Mouse (Mus musculus): ENCODE measurements around the gene Rps6ka5. TPM values are rescaled to one million over a fixed set of nuclear protein-coding genes. Genes with fewer than 3 reads are reported as not detected.

Rps6ka5 gene
- polyA plus RNA-seq, 1 experiment: 1.1 TPM

DNA sequence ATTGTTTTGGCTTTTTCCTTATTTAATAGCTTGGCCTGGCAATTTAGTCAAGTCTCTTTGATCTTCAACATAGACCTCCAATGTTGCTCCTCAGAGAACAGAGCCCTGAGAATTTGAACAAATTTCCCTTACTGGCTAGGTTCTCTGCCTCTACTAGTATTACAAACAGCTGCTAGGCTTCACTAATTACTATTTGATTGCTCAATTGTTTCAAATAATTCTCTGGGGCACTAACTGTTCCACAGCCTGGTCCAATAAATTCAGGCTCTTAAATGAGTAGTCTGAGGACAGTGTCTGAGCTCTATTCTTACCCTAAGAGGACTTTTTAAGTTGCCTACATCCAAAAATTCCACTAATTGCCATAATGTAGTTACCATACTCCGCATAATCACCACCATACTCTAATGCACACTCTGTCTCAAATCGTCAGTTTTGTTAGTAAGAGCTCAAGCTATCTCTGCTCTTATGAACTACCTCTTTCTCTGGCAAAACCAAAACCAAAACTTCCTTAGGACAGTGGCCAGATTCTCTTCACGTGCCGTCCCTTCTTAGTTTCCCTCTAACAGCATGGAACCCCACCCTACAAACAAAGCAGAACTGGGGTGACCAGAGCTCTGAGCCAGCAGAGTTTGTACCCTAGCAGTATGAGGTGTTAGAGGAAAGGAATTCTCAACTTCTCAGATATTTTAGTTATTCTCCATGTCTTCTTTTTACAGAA lies 100.4 kb downstream of the Rps6ka5 start:
- TF ChIP-seq CTCF (conservative IDR thresholded peaks at IDR 0.05; ENCODE audit: insufficient read depth, insufficient read length, low read depth, low read length): no peak
- peaks cover 6% of the 10 kb centered on the region; the same call in 1 of the 2 replicates for H3K4me1 ChIP-seq (ENCODE audit: control insufficient read depth, insufficient read depth, low read length)
- peak; percentile 27 for DNase-seq
- no peaks in the 10 kb centered on the region for H3K27me3 ChIP-seq (replicated peaks; ENCODE audit: control insufficient read depth, insufficient read depth, low read length)
- no peak overlapping the region for H3K4me3 ChIP-seq (ENCODE audit: insufficient read depth, low read depth, low read length)
- WGBS: 69% methylated on average over 4 of the region's 4 CpGs
- peak overlapping the region; percentile 68; the same call in 1 of the 2 replicates for H3K27ac ChIP-seq (ENCODE audit: insufficient read depth, low read depth, low read length)
- no peaks in the 10 kb centered on the region for H3K36me3 ChIP-seq (ENCODE audit: control insufficient read depth, insufficient read depth, low read length)

DNA sequence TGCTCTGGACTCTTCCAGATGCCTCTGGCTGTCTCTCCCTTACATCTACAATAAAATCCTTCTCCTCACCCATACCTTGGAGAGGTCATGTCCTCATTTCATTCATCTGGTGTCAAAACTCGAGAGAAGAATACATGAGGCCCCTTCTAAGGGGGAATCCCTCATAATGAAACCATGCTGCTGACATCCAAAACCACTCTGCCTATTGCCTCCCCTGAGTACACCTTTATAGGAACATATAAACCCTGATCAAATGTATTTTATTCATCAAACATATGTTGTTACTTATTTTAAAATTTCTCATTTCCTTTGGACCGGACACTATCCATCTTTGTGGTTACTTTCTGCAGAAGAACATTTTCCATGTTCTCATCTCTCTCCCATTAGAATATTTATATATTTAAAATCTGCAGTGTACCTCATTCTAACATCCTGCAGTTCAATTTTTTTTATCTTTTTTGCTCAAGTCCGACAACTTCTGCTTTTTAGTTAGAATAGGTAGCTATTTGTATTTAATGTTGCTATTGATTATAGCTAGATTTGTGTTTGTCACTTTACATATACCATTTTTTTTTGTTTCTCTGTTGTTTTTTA lies 101.8 kb downstream of the Rps6ka5 start:
- no peak for DNase-seq
- no peaks in the 10 kb centered on the region for H3K27me3 ChIP-seq (replicated peaks; ENCODE audit: control insufficient read depth, insufficient read depth, low read length)
- H3K36me3 ChIP-seq (ENCODE audit: control insufficient read depth, insufficient read depth, low read length): no peaks in the 10 kb centered on the region
- peaks cover 6% of the 10 kb centered on the region; the same call in 1 of the 2 replicates for H3K4me1 ChIP-seq (ENCODE audit: control insufficient read depth, insufficient read depth, low read length)
- no peak overlapping the region for H3K27ac ChIP-seq (ENCODE audit: insufficient read depth, low read depth, low read length)
- no peak overlapping the region for H3K4me3 ChIP-seq (ENCODE audit: insufficient read depth, low read depth, low read length)
- TF ChIP-seq POLR2A (IDR thresholded peaks at IDR 0.05; ENCODE audit: low read depth, low read length) (no peak), CTCF (conservative IDR thresholded peaks at IDR 0.05; ENCODE audit: insufficient read depth, insufficient read length, low read depth, low read length) (no peak)
- 81% methylated on average over 3 of the region's 3 CpGs for WGBS

DNA sequence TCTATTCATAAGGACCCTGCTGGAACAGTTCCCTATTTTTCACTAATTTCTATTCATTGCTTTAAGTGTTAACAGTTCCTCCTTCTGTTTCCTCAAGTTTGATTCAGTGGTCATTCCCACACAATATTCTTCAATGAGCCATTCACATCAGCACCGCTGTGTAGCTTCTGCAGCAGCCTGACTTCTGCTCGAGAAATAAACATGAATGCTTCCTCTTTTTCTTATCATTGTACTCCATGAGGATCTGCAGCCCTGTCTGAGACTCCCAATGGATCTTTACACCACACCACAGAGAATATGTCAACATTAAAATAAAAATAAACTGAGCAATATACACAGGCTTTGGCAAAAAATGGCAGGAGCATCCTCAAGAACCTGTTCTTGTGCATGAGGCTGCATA lies 111.5 kb downstream of the Rps6ka5 start:
- Histone ChIP-seq H3K4me3 (ENCODE audit: insufficient read depth, low read depth, low read length) (no peak overlapping the region), H3K27me3 (replicated peaks; ENCODE audit: control insufficient read depth, insufficient read depth, low read length) (no peaks in the 10 kb centered on the region), H3K4me1 (ENCODE audit: control insufficient read depth, insufficient read depth, low read length) (no peaks in the 10 kb centered on the region), H3K27ac (ENCODE audit: insufficient read depth, low read depth, low read length) (no peak overlapping the region), H3K36me3 (ENCODE audit: control insufficient read depth, insufficient read depth, low read length) (no peaks in the 10 kb centered on the region)
- TF ChIP-seq CTCF (conservative IDR thresholded peaks at IDR 0.05; ENCODE audit: insufficient read depth, insufficient read length, low read depth, low read length) (no peak), POLR2A (IDR thresholded peaks at IDR 0.05; ENCODE audit: low read depth, low read length) (no peak)
- WGBS: 85% methylated on average over 2 of the region's 2 CpGs
- DNase-seq: no peak

DNA sequence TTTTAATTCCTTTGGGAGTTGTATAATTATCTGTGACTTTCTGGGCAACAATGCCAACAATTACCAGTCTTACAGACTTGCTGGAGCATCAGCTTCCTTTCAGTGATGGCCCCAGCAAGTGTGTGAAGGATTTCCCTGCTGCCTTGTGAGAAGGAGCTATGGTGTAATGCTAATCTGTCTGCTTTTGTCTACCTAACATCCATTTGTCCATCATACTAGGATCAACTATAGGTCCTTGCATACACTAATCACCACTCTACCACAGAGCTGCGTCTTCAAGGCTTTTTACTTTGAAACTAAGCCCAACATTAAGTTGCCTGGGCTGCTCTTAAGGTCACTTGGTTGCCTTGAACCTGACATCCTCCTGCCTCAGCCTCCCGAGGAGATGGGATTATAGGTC lies 112.9 kb downstream of the Rps6ka5 start:
- Histone ChIP-seq H3K4me3 (ENCODE audit: insufficient read depth, low read depth, low read length) (no peak overlapping the region), H3K36me3 (ENCODE audit: control insufficient read depth, insufficient read depth, low read length) (no peaks in the 10 kb centered on the region)
- WGBS: 80% methylated on average over 2 of the region's 2 CpGs

DNA sequence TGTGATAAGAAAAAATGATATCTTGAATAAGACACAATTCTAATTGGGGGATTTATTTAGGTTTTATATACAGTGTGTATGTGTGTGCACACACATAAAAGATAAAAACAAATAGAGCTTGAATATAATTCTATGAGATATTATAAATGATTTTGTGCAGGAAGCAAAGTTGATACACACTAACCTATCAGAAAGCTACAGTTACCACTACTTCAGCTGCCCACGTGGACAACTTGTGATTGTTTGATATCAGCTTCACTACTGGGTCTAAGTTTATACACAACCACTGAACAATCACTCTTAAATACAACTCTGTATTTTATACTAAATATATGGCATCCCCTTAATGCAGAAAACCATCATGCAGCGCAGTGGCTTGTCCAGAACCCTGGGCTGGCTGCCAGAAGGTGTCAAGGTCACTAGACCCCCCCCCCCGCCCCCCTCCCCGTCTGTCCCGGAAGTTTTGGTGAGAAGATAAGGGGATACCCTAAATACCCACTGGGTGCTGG lies 113.5 kb downstream of the Rps6ka5 start:
- H3K36me3 ChIP-seq (ENCODE audit: control insufficient read depth, insufficient read depth, low read length): no peaks in the 10 kb centered on the region
- 57% methylated on average over 5 of the region's 5 CpGs for WGBS
- H3K4me1 ChIP-seq (ENCODE audit: control insufficient read depth, insufficient read depth, low read length): no peaks in the 10 kb centered on the region
- no peak overlapping the region for H3K4me3 ChIP-seq (ENCODE audit: insufficient read depth, low read depth, low read length)
- no peak for TF ChIP-seq POLR2A (IDR thresholded peaks at IDR 0.05; ENCODE audit: low read depth, low read length)
- TF ChIP-seq CTCF (conservative IDR thresholded peaks at IDR 0.05; ENCODE audit: insufficient read depth, insufficient read length, low read depth, low read length): no peak
- no peak overlapping the region for H3K27ac ChIP-seq (ENCODE audit: insufficient read depth, low read depth, low read length)
- no peaks in the 10 kb centered on the region for H3K27me3 ChIP-seq (replicated peaks; ENCODE audit: control insufficient read depth, insufficient read depth, low read length)
- no peak for DNase-seq

More for the DNA sequence above, 112.9 kb downstream of the Rps6ka5 start:
- no peak overlapping the region for H3K27ac ChIP-seq (ENCODE audit: insufficient read depth, low read depth, low read length)
- DNase-seq: no peak
- TF ChIP-seq CTCF (conservative IDR thresholded peaks at IDR 0.05; ENCODE audit: insufficient read depth, insufficient read length, low read depth, low read length) (no peak), POLR2A (IDR thresholded peaks at IDR 0.05; ENCODE audit: low read depth, low read length) (no peak)
- H3K27me3 ChIP-seq (replicated peaks; ENCODE audit: control insufficient read depth, insufficient read depth, low read length): no peaks in the 10 kb centered on the region
- no peaks in the 10 kb centered on the region for H3K4me1 ChIP-seq (ENCODE audit: control insufficient read depth, insufficient read depth, low read length)

DNA sequence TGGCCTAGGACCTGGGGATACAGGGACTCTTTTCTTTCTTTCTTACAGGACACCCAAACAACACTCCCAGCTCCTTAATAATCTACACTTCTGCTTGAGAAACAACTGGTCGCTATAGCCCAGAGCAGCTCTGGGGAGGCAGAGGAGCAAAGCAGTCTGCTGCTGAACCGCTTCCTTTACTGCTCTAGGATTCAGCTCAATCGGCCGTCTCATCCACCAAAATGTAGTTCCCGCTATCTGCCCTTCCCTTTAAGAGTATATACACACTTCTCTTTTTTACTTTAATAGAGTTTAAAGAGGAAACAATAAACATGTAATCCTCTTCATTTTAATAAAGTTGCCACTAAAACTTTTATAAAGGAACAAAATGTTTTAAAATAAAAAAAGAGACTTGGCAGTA lies 117.0 kb downstream of the Rps6ka5 start:
- Histone ChIP-seq H3K4me3 (ENCODE audit: insufficient read depth, low read depth, low read length) (no peak overlapping the region), H3K27me3 (replicated peaks; ENCODE audit: control insufficient read depth, insufficient read depth, low read length) (no peaks in the 10 kb centered on the region), H3K36me3 (ENCODE audit: control insufficient read depth, insufficient read depth, low read length) (no peaks in the 10 kb centered on the region), H3K4me1 (ENCODE audit: control insufficient read depth, insufficient read depth, low read length) (no peaks in the 10 kb centered on the region), H3K27ac (ENCODE audit: insufficient read depth, low read depth, low read length) (no peak overlapping the region)
- TF ChIP-seq CTCF (conservative IDR thresholded peaks at IDR 0.05; ENCODE audit: insufficient read depth, insufficient read length, low read depth, low read length) (no peak), POLR2A (IDR thresholded peaks at IDR 0.05; ENCODE audit: low read depth, low read length) (no peak)
- DNase-seq: no peak
- WGBS: 81% methylated on average over 5 of the region's 5 CpGs

DNA sequence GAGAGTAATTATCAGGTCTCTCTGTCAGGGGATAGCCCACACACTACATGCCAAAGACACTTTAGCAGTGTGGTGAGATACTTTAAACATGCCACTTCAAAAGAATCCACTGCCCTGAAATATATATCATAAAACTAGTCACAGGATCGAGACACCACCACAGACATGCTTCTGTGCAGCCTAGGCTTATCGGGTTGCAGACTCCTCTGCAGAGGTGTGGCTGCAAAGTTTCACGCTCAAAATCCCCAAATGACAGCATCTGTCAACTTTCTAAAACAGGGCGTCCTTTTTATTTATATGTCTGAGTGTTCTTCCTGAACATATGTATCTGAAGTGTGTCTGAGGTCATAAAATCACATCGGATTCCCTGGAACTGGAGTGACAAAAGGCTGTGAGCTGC lies 117.7 kb downstream of the Rps6ka5 start:
- H3K36me3 ChIP-seq (ENCODE audit: control insufficient read depth, insufficient read depth, low read length): no peaks in the 10 kb centered on the region
- no peak overlapping the region for H3K27ac ChIP-seq (ENCODE audit: insufficient read depth, low read depth, low read length)
- H3K27me3 ChIP-seq (replicated peaks; ENCODE audit: control insufficient read depth, insufficient read depth, low read length): no peaks in the 10 kb centered on the region
- no peaks in the 10 kb centered on the region for H3K4me1 ChIP-seq (ENCODE audit: control insufficient read depth, insufficient read depth, low read length)
- TF ChIP-seq CTCF (conservative IDR thresholded peaks at IDR 0.05; ENCODE audit: insufficient read depth, insufficient read length, low read depth, low read length) (no peak), POLR2A (IDR thresholded peaks at IDR 0.05; ENCODE audit: low read depth, low read length) (no peak)
- H3K4me3 ChIP-seq (ENCODE audit: insufficient read depth, low read depth, low read length): no peak overlapping the region
- DNase-seq: no peak
- 63% methylated on average over 5 of the region's 5 CpGs for WGBS

Data from kidney, adult 2 months (tissue).